Mouse (Mus musculus): ENCODE data around the gene Rps21.

- TF ChIP-seq EP300 (IDR thresholded peaks at IDR 0.05; ENCODE audit: insufficient read depth, low read depth, low read length) (no peak), CTCF (IDR thresholded peaks at IDR 0.05; ENCODE audit: low read depth, low read length) (no peak), POLR2A (IDR thresholded peaks at IDR 0.05; ENCODE audit: insufficient read depth, low read length) (no peak)
Measured at GRCm38 (mm10) chr2:180218241-180218640, 38.9 kb upstream of the Rps21 start.
